Mouse (Mus musculus) stomach, postnatal 0 days (tissue): ENCODE measurements at regions not wholly inside any gene's neighbourhood (a gene's known extent, or its start where the extent isn't known, plus 50 kb on each side); places are given as distances from the start of the nearest gene placed in this dataset.

Experiments
- ATAC-seq: fragments of 200-750 bp; cut with Nextera tagmentation; 2 replicates; pipeline ENCODE4 v1.8.0; 2017; ENCODE audit not compliant: low FRiP score, low TSS enrichment
- DNase-seq: peaks from one replicate; pipeline ENCODE4 v3.0.0-alpha.2; 2016; ENCODE audit warnings: low spot score
- H3K27ac ChIP-seq: fragments of 300-500 bp; sonication (generic); replicated peaks from 2 replicates; pipeline ENCODE4 v1.5.1; 2014; ENCODE audit warnings: mild to moderate bottlenecking, control low read depth
- H3K27me3 ChIP-seq: fragments of 300-500 bp; sonication (generic); 2 replicates; pipeline ENCODE4 v1.6.1; 2014; ENCODE audit warnings: low read length; ENCODE audit not compliant: control insufficient read depth, insufficient read depth
- H3K36me3 ChIP-seq: fragments of 300-500 bp; sonication (generic); 2 replicates; pipeline ENCODE4 v1.6.1; 2014; ENCODE audit warnings: low read length, mixed read lengths; ENCODE audit not compliant: control insufficient read depth, insufficient read depth
- H3K4me1 ChIP-seq: fragments of 300-500 bp; sonication (generic); replicated peaks from 2 replicates; pipeline ENCODE4 v1.6.1; 2014; ENCODE audit warnings: antibody characterized with exemption; ENCODE audit not compliant: control insufficient read depth, insufficient read depth
- H3K4me2 ChIP-seq: fragments of 300-500 bp; sonication (generic); replicated peaks from 2 replicates; pipeline ENCODE4 v1.6.1; 2014; ENCODE audit warnings: low read depth, mild to moderate bottlenecking, control low read depth, moderate library complexity
- H3K4me3 ChIP-seq: fragments of 300-500 bp; sonication (generic); 2 replicates; pipeline ENCODE4 v1.5.1; 2014; ENCODE audit warnings: low read depth, low read length, control low read depth
- H3K9ac ChIP-seq: fragments of 300-500 bp; sonication (generic); 2 replicates; pipeline ENCODE4 v1.6.1; 2014; ENCODE audit warnings: mild to moderate bottlenecking, low read length, control low read depth, mixed read lengths
- H3K9me3 ChIP-seq: fragments of 300-500 bp; sonication (generic); 2 replicates; pipeline ENCODE4 v1.6.1; 2016; ENCODE audit warnings: low read length; ENCODE audit not compliant: control insufficient read depth
- CTCF ChIP-seq: IDR thresholded peaks from 2 replicates; pipeline ENCODE4 v1.5.1; 2016; ENCODE audit warnings: antibody characterized with exemption, low read depth, mild to moderate bottlenecking, moderate library complexity
- EP300 ChIP-seq: optimal IDR thresholded peaks from 2 replicates; pipeline ENCODE3; 2016; ENCODE audit warnings: antibody characterized with exemption
- WGBS: fragments of 180-500 bp; shearing (Covaris S2); extraction: QIAGEN DNeasy Blood & Tissue Kit; methylation state at CpG from one replicate; pipeline ENCODE4 v1.1.7; 2014; 5-methylcytosine and 5-hydroxymethylcytosine counted together

GRCm38 (mm10) chr4:82160233-82160632 lies 545.3 kb downstream of the Nfib start:
- Histone ChIP-seq H3K27me3 (no peaks in the 10 kb centered on the region), H3K4me2 (no peak overlapping the region), H3K4me1 (no peaks in the 10 kb centered on the region), H3K9me3 (no peaks in the 10 kb centered on the region), H3K36me3 (no peaks in the 10 kb centered on the region), H3K4me3 (no peak overlapping the region), H3K9ac (no peak overlapping the region), H3K27ac (no peak overlapping the region)
- DNase-seq (no peak), ATAC-seq (no peak)
- TF ChIP-seq CTCF, result no peak
- TF ChIP-seq EP300, result no peak
- 72% methylated on average over 5 of the region's 5 CpGs for WGBS

- no peaks in the 10 kb centered on the region for H3K9me3 ChIP-seq
- H3K4me2 ChIP-seq, result no peak overlapping the region
- H3K27me3 ChIP-seq, result no peaks in the 10 kb centered on the region
- no peak for TF ChIP-seq CTCF
- TF ChIP-seq EP300, result no peak
- no peak overlapping the region for H3K4me3 ChIP-seq
- WGBS, result 48% methylated on average over 7 of the region's 7 CpGs
- no peak for DNase-seq
- no peak for ATAC-seq
- no peaks in the 10 kb centered on the region for H3K4me1 ChIP-seq
- no peaks in the 10 kb centered on the region for H3K36me3 ChIP-seq
- H3K9ac ChIP-seq, result no peak overlapping the region
- H3K27ac ChIP-seq, result no peak overlapping the region
These were observed 549.8 kb downstream of the Nfib start for GRCm38 (mm10) chr4:82155642-82156320.

GRCm38 (mm10) chr4:82154021-82154555 lies 551.5 kb downstream of the Nfib start:
- Histone ChIP-seq H3K36me3 (no peaks in the 10 kb centered on the region), H3K9ac (no peak overlapping the region), H3K4me3 (no peak overlapping the region), H3K27ac (no peak overlapping the region), H3K4me1 (no peaks in the 10 kb centered on the region), H3K27me3 (no peaks in the 10 kb centered on the region), H3K4me2 (no peak overlapping the region), H3K9me3 (no peaks in the 10 kb centered on the region)
- WGBS, result 81% methylated on average over 9 of the region's 9 CpGs
- no peak for TF ChIP-seq EP300
- TF ChIP-seq CTCF, result no peak
- ATAC-seq (no peak), DNase-seq (no peak)

- Histone ChIP-seq H3K4me1 (no peaks in the 10 kb centered on the region), H3K27me3 (no peaks in the 10 kb centered on the region), H3K27ac (no peak overlapping the region), H3K4me2 (no peak overlapping the region), H3K36me3 (no peaks in the 10 kb centered on the region), H3K9me3 (no peaks in the 10 kb centered on the region), H3K4me3 (no peak overlapping the region), H3K9ac (no peak overlapping the region)
- TF ChIP-seq CTCF (no peak), EP300 (no peak)
- ATAC-seq, result no peak
- no peak for DNase-seq
- 74% methylated on average over 5 of the region's 5 CpGs for WGBS
These were observed 551.9 kb downstream of the Nfib start for GRCm38 (mm10) chr4:82153604-82154003.

- Histone ChIP-seq H3K27ac (no peak overlapping the region), H3K4me1 (no peaks in the 10 kb centered on the region), H3K9ac (no peak overlapping the region), H3K4me2 (no peak overlapping the region), H3K36me3 (no peaks in the 10 kb centered on the region), H3K9me3 (no peaks in the 10 kb centered on the region), H3K4me3 (no peak overlapping the region), H3K27me3 (no peaks in the 10 kb centered on the region)
- 68% methylated on average over 1 of the region's 1 CpGs for WGBS
- DNase-seq, result no peak
- no peak for TF ChIP-seq EP300
- TF ChIP-seq CTCF, result no peak
- no peak for ATAC-seq
These were observed 555.6 kb downstream of the Nfib start for GRCm38 (mm10) chr4:82149957-82150356.

GRCm38 (mm10) chr4:82148129-82149064 lies 557.2 kb downstream of the Nfib start:
- ATAC-seq (no peak), DNase-seq (no peak)
- Histone ChIP-seq H3K9me3 (no peaks in the 10 kb centered on the region), H3K9ac (no peak overlapping the region), H3K4me1 (no peaks in the 10 kb centered on the region), H3K27me3 (no peaks in the 10 kb centered on the region), H3K4me3 (no peak overlapping the region), H3K27ac (no peak overlapping the region), H3K36me3 (no peaks in the 10 kb centered on the region), H3K4me2 (no peak overlapping the region)
- WGBS, result 47% methylated on average over 6 of the region's 6 CpGs
- TF ChIP-seq CTCF (no peak), EP300 (no peak)
